Mouse (Mus musculus) T-helper 1 cell (primary cell): ENCODE data around the gene Stil.

ENCODE experiments used
- in situ Hi-C: fragments of 300-600 bp; cut with MboI, MseI; formaldehyde crosslinking; loops from one replicate; pipeline ENCODE4 v1.15.1; 2025; ENCODE audit warnings: high pct_unique_total_duplicates

Gene Stil

DNA sequence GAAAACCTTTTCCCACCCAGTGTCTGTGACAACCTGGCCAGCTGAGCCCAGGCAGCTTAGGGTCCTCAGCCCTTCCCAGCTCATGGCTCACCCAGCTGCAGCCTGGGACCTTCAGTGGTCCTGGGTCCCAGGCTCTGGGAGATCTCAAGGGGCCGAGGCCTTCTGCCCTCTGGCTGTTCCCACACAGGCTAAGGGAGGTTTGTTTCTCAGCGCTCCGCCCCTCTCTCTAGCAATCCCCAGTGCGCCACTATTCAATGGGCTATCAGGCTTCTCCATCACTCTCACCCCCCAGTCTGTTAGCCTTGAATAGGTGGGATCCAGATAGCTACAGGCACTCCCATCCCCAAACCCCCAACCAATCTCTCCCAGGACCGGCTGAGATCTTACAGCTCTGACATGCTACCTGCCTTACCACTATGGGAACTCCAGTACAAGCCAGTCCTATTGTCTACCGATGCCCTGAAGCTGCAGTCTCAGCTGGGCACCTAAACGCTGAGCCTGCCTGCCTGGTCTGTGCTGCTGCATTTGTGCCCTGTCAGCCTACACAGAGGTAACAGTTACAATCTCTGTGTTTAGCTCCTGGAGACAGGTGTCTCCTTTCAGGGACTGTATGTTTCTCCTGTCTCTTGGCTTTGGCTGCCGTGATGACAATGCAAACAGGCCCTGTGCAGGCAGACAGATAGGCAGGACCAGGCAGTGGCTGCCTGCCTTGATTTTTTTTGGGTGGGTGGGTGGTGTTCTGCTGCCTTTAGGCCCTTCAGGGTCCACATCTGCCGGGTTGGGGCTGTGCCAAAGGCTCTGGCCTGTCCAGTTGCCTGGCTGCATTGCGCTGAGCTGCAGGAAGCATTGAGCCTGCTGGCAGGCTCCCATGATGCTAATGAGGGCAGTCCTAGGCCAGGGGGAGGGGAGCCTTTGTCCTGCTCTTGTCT lies 79.2 kb downstream of the Stil start:
- in situ Hi-C loops, result no loop called here

DNA sequence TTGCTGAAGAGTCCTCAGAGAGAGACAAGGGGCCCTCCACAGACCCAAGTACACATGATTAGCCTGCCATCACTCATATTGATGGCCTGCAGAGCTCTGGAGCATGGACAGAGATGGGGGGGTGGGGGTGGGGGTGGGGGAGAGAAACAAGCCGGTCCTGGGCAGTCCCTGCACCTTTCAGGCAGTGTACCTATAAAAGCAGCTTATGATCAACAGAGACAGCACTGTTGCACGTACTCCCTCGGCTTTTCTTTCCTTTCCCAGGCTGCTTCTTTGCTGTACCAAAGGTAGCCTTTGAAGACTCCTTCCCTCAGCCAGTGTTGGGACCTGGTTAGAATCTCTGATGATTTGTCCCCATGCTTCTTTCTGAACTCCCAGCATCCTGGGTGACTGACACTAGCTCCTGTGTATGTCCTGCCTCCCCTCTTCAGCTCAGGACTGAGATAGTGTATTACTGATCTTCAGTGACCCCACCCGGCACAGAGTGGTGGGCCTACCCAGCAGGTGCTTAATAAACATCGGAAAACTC lies 79.9 kb downstream of the Stil start:
- in situ Hi-C loops, result no loop called here

DNA sequence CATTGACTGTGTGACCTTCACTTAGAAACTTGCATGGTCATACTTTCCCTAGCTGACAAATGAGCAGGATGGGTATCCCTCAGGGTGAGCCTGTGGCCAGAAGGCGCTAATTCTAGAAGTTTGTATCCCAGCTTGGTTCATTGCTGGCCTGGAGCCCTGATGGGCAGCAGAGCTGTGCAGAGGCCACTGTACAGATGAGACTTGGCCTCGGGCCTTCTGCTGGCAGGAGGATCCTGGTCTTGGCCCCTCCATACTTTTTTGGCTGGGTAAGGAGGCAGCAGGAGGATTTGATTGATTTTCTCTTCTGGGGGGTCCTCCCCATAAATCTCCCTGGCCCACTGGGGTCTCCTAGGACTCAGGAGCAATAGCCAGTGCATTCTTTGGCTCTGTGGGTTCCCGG lies 83.1 kb downstream of the Stil start:
- in situ Hi-C loops, result no loop called here

DNA sequence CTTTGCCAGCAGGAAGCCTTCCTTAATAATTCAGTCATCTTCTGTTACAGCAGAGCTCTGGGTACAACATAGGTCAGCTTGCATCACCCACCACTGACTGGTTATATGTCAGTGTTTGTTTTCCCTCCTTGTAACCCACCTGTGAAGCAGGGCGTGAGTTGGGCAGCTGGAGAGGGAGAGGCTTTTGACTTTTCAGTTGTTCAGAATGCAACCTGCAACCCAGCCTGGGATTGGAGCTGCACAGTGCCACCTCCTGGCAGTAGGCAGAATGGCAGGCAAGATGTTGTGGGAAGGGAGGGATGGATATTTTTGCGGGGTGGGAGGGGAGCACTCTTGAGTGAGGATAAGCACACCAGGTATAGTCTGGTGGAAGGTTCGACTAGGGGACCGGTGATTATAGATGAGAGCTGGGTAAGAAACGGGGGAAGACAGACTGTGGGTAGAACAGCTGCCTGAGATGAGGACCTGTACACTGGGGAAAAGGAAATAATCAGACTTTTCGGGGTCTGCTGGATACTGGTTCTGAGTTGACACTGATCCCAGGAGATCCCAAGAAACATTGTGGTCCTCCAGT lies 85.7 kb downstream of the Stil start:
- in situ Hi-C loops, result no loop called here

DNA sequence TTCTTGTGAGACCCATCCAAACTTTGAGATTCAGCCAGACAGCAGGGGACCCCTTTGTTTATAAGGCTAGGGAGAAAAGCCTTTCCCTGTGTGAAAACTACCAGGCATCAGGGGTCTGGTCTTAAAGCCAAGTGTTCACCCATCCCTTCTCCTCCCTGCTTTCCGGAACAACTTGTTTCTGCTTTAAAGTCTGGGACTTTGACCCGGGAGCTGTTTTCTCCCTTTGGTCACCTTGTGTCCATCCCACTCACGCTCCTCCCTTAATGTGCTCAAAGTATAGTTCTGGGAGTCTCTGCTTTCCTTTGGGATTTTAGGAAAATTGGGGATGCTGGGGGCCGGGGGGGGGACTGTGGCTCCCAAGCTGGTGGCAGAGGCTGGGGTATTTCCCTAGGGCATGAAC lies 86.3 kb downstream of the Stil start:
- in situ Hi-C loops, result no loop called here

DNA sequence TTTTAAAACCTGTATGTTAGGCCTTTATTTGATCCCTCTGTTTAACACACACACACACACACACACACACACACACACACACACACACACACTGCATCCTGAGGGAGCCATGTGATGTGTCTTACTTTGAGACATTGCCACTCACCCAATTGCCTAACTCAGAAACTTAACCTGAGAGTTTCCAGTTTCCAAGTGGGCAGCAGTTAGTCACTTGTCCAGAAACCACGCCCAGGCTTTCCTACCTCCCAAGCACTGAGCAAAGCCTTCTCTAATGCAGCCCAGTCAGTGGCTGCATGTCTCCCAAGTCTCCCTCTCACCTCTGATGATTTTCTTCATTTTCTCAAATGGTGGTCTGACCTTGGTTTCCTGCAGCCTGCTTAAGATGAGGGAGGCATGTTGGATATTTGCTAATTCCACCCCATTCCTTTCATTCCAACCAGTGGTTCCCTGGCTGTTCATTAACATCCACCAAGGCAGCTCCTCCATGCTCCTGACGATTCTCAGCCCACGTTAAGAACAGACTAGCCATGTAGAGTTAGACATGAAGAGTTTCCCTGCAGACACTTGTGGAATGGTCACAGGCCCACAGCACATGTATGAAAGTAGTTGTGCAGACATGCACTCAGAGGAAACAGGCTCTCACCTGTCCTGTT lies 86.9 kb downstream of the Stil start:
- in situ Hi-C loops, result no loop called here

DNA sequence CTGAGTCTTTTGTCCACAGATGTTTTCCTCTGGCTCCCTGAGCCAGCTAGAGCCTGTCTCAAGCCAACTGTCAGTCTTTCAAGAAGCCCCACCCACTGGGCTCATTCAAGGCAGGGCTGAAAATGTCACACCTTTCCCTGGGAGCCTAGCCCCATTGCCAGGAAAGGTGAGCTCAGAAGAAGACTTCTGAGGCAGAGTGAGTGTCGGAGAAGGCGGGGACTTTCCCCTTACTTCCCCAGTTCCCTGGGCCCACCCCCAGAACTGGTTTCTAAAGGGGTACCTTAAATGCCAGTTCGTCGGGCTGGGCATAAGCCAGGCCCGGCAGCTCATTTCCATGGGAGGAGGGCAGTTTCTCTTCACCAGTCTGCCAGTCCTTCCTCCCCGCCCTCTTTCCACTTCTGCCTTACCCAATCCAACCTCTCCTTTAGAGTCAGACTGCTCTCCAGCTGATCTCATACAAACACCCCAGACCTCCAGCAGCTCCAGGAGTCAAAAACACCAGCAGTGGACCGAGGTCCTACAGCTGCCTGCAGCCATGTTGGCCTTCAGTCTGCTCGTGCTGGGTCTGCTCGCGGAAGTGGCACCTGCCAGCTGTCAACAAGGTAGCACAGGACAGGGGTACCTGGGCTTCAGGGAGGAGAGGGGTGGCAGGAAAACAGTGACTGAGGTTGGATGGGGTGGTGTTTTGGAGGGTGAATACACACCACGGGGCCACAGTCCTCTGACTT lies 88.8 kb downstream of the Stil start, which contains the start of gene Pdzk1ip1:
Gene Pdzk1ip1, plus strand, starts transcription at position 98 of the 728 bp plus-strand sequence.
- in situ Hi-C loops, result no loop called here

DNA sequence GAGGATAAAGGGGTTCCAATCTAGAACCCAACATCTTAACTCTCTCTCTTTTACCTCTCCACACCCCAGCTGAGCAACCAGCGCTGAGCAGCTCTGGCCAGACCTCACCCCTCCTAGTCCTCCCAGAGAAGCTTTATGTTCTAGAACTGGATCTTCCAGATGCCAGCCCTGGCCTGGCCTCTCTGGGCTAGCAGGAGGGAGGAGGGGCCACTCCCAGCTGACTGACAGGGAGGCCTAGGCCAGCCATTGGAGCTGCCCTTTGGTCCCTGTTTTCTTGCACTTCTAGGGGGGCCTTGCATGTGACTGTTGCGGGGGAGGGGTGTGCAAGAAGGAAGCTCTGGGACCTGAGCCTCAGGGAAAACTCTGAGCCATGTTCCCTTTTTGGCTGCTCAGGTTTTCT lies 90.6 kb downstream of the Stil start:
- in situ Hi-C loops, result no loop called here

DNA sequence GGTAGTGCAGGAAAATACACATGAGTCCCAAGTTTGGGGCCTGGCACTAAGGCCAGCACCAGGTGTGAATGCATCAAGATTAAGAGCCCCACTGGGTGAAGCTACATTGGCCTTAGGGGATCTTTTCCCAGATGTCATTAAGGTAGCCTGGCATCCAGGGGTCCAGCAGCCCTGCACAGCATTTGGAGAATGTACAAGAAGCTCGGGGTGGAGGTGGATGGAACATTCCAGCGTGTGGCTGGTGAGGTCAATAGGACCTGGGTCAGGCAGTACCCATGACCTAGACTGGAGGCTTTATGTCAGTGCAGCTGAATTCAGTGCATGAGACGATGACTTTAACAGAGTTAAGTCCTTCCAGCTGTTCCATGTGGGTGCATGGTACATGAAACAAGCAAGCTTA lies 91.8 kb downstream of the Stil start:
- in situ Hi-C loops, result no loop called here
